Mouse (Mus musculus): Measurements from ENCODE around the gene Szrd1. TPM values are rescaled to one million over a fixed set of nuclear protein-coding genes. Genes with fewer than 3 reads are reported as not detected.

Gene Szrd1
- total RNA-seq (2023) = 10 to 100 TPM; 87.8 to 88.9 TPM

DNA sequence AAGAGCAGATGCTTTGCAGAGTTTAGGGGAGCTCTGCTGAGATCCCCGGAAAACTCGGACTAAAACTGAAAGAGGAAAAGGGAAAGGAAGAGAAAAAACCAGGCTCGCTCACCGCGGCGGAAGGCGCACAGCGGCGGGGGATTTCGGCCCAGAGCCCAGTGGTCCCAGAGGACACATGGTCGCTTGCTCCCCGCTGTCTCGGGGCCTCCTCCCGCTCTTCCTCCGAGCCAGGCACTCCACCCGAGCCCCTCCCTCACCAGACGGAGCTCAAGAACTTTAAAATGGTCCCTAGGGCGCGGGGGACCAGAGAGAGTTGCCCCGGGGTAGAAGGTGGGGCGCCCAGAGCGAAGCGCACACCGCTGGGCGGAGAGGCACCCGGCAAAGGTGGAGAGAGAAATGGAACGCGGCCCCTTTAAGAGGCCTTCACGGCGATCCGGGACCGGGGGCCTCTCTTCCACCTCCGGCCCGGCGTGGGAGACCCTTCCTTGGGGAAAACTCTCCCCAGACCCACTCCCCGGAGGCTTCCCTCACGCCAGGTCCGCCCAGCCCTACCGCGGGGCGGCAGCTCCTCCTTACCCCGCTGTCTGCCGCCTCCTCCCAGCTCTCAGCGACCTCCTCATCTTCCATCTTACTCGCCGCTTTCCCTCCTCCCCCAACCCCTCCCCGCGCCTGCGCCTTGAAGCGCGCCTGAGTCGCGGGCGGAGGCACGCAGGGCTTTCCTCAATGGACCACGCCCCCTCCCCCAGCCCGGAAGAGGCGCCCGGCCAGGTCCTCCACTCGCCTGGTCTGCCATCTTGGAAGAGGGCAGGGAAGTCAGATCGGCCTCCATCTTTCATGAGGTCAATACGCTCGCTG lies at the start of gene Szrd1:
TSS of gene Szrd1 (minus strand) at position 660 of the 855 bp plus-strand sequence.

DNA sequence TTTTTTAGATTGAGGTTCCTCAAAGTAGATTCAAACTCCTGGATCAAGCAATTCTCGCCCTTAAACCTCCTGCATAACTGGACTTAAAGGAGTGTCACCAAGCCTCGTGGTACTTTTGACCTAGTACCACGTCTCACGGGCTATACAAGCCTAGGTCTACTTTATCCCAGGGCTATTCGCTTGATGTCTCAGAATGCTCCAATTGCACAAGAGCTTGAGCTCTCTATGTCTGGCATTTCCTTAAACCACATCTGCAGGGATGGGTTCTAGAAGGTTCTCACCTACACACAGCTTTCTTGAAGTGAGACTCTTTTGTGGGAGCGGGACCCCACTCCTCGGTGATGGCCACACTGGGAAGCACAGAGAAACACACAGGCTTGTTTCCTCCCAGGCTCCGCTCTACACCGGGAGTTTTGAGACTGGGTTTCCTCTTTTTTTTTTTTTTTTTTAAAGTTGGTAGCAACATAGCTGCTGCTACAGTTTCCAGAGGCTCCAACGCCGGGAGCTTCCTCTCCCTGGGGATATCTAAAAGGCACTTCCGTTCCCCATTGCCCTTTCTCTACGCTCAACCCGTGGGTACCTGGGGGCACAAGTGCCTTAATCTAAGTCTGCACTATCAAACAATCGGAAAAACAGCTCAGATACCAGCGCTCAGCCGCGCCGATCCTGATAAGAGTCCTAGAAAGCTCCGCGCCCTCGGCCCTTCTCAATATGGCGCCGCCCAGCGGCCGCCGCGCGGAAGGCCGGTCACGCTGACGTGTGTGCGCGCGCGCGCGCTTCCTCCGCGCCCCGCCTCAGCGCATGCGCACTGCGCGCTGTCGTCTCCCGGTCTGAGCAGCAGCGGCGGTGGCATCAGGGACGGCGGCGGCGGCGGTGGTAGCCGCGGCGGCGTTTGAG lies 7.8 kb upstream of the Szrd1 start, which contains the start of gene Fbxo42:
TSS of gene Fbxo42 (plus strand) at position 802 of the 897 bp plus-strand sequence.

DNA sequence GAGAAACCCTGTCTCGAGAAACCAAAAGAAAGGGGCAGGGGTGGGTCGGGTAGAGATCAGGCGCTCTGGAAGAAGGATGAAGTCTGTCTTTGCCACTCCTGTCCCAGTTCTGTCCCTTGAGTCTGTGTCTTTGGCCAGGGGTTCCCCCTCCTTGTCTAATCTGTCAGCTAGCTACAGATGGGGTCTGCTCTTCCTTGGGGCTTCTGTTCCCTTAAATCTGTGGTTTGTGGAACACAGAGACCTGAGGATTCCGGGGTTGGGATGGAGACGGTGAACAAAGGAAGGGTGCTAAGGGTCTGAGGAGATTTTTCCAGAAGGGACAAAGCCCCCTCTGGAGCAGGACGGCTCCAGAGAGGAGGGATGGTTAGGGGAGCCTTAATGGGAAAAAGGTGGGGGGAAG lies 51.5 kb downstream of the Szrd1 start, which contains the start of gene Spata21:
TSS of gene Spata21 (plus strand) at position 301 of the 400 bp plus-strand sequence.

DNA sequence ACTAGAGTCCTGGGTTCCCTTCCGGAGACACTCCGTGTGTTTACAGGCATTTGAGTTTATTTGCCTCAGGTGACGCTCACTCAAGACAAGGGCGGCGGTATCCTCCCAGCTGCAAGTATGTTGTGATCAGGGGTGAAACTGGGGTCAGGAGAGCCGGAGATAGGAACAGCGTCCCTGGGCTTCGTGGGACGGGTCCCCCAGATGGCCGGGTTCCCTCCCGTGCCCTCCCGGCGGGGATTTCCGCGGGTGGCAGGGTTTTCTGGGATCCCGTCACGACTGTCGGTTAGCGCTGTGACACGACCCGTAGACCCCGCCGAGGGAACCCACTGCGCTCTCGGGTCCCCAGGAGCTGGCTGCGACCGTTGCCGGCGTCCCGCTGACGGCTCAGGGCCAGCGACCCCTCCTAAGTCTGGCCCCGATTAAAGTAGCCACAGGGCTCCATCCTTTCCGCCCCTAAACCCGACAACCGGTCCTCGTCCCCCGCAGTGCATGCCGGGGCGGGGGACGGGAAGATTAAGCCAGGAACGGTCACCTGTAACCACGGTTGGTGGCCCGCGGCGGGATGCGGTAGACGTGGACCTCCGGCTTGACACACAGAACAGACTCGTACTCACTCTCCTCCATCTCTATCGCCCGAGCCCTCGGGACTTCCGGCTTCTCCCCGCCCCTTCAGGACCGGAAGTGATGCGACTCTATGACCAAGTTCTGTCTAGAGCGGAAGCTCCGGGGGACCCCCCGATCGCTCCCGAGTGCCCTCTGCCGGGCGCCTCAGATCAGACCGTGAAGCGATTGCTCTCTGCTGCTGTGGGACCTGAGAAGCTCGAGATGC lies 61.7 kb downstream of the Szrd1 start, which contains the start of gene Necap2:
TSS of gene Necap2 (minus strand) at position 677 of the 829 bp plus-strand sequence.

Other genes with a start within 250 kb of the Szrd1 start
- gene Padi2, start 233.4 kb downstream of the Szrd1 start, total RNA-seq (2023) = 10 to 100 TPM; 33.8 to 42.6 TPM
- gene Sdhb, start 178.6 kb downstream of the Szrd1 start, total RNA-seq (2023) = 10 to 100 TPM; 74.0 to 91.4 TPM
- gene Atp13a2, start 152.9 kb downstream of the Szrd1 start, total RNA-seq (2023) = 10 to 100 TPM; 38.1 to 53.5 TPM
- not detected for gene Mfap2, start 129.4 kb downstream of the Szrd1 start, total RNA-seq (2023)
- 10 to 100 TPM in 1 of 2 experiments, 1 to 10 TPM in 1; 8.9 to 10.2 TPM for gene Crocc, start 79.2 kb downstream of the Szrd1 start, total RNA-seq (2023)
- 10 to 100 TPM; 78.5 to 93.0 TPM for gene Necap2, start 61.4 kb downstream of the Szrd1 start, total RNA-seq (2023)
- not detected for gene Spata21, start 51.4 kb downstream of the Szrd1 start, total RNA-seq (2023)
- gene Fbxo42, start 8.1 kb upstream of the Szrd1 start, total RNA-seq (2023) = 10 to 100 TPM; 22.2 to 28.3 TPM
- 1 to 10 TPM; 1.4 to 1.7 TPM for gene Rsg1, start 74.2 kb upstream of the Szrd1 start, total RNA-seq (2023)
- gene Arhgef19, start 99.7 kb upstream of the Szrd1 start, total RNA-seq (2023) = not detected
- gene Epha2, start 161.5 kb upstream of the Szrd1 start, total RNA-seq (2023) = 1 to 10 TPM; 1.3 to 3.0 TPM
- not detected for gene Fam131c, start 228.4 kb upstream of the Szrd1 start, total RNA-seq (2023)

All from neutrophil, adult 59 days (primary cell).